Mouse (Mus musculus) adipocyte (in vitro differentiated cells): Measurements from ENCODE around the gene Slc16a11.

Experiments
- DNase-seq: peaks from one replicate; pipeline ENCODE4 v3.0.0-alpha.2; 2016; ENCODE audit warnings: low spot score

Gene Slc16a11

GRCm38 (mm10) chr11:70200036-70200608, 12.4 kb upstream of the Slc16a11 start:
- no peak for DNase-seq

GRCm38 (mm10) chr11:70201691-70202090, 10.9 kb upstream of the Slc16a11 start:
- DNase-seq: peak; percentile 95

- no peak for DNase-seq
Observed at GRCm38 (mm10) chr11:70206801-70207200, 5.8 kb upstream of the Slc16a11 start.

- DNase-seq: no peak
Observed at GRCm38 (mm10) chr11:70207283-70207682, 5.3 kb upstream of the Slc16a11 start.

DNA sequence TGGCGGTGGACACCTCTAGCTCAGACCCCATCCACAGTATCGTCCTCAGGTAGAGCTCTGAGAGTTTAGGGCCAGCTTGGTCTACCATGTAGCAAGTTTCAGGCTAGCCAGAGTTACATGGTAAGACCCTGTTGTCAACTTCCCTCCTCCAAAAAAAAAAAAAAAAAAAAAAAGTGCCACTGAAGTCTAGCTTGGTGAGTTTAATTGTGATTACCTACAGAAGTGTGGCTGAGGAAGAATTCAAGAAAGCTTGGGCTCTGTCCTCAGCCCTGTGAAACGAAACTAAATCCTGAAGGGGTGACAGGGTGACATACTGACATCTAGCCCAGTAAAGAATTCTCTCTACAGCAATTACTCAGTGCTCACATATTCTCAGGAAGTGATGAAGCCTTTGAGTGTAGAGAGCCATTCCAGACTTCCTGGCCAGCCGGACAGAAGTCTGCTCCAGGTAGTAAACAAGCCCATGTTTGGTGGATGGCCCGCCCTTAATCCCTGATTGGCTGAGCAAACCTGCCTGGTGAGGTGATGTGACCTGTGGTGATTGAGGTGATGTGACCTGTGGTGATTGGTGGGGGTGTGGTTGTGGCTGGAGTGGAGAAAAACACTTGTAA, 3.7 kb upstream of the Slc16a11 start:
- DNase-seq: peak; percentile 64

DNA sequence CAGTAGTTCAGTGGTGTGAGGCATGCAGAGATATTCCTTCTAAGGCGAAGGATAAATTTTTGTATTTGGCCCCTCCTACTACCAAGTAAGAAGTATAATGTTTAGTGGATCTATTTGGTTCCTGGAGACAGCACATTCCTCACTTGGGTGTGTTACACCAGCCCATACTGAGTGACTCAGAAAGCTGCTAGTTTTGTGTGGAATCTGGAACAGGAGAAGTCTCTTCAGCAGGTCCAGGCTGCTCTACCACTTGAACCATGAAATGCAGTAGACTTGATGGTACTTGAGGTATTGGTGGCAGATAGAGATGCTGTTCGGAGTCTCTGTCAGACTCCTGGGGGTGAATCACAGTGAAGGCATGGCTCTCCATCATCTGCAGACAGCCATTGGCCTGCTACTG, 1.9 kb upstream of the Slc16a11 start:
- DNase-seq: no peak

DNA sequence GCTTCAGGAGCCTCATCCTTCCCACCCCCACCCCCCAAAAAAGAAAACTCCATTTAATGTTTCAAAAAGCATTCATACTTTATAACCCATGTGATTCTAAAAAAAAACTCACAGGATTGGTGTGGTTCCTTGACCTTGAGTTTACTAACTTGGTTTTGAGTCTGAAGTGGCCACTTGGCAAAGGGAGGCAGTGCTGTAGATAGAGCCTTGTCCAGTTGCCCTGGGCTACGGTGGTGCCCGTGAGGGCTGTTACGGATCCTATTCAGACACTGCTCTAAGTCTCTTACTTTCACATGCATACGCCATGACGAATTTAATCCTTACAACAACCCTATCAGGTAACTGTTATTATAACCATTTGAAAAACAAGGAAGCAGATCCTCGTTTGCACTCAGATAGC, 580 bp upstream of the Slc16a11 start:
- peak; percentile 44 for DNase-seq

DNA sequence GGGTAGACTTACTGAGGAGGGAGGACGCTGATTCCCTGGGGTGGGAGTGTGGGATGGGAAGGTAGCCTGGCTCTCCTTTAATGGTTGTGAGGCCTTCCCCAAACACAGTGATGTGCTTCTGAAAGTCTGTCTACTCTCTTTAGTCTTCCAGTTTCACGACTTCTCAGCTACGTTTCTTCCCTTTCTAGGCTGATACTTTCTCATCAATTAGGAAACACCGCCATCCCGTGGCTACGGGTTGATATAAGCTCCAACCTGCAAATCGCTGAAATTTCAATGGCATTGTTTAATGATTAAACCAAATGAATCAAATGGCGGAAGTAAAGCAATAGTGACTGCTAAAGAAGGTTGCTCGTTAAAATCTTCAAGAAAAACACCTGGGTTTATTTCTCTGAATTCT, 344 bp downstream of the Slc16a11 start:
- peak; percentile 89 for DNase-seq

DNA sequence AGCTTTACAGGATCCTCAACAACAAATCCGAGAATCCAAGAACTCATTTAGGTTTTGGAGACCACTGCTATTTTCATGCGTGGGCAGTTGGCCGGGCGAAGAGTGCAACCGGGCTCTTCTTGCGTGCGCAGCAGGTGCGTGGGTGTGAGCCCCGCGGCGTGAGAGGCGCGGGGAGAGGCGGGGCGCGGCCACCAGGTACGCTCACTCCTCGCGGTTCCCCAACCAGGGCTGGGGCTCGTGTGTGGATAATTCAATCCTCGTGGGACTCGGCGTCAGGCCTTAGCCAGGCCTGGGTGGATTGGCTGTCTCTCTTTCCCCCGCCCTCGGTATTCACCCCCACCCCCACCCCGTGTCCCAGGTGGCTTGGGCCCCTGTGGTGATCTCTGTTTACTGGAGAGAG, 1.2 kb downstream of the Slc16a11 start:
- no peak for DNase-seq

- no peak for DNase-seq
Observed at GRCm38 (mm10) chr11:70214191-70214855, 1.8 kb downstream of the Slc16a11 start.

- no peak for DNase-seq
Observed at GRCm38 (mm10) chr11:70214856-70215209, 2.3 kb downstream of the Slc16a11 start.

- no peak for DNase-seq
Observed at GRCm38 (mm10) chr11:70215301-70215700, 2.7 kb downstream of the Slc16a11 start.

DNA sequence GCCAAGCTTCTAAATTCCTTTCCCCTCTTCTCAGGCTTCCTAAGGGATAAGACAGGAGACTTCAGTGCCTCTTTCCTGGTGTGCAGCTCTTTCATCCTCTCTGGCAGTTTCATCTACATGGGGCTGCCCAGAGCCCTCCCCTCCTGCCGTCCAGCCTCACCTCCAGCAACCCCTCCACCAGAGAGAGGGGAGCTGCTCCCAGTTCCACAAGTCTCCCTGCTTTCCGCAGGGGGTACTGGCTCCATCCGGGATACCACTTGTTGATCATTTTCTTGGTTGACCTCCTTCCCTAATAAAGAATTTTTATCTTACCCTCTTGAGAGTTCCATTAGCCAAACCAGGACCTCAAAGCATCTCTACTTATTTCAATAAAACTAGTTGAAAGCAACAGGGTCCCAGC, 3.6 kb downstream of the Slc16a11 start:
- no peak for DNase-seq

DNA sequence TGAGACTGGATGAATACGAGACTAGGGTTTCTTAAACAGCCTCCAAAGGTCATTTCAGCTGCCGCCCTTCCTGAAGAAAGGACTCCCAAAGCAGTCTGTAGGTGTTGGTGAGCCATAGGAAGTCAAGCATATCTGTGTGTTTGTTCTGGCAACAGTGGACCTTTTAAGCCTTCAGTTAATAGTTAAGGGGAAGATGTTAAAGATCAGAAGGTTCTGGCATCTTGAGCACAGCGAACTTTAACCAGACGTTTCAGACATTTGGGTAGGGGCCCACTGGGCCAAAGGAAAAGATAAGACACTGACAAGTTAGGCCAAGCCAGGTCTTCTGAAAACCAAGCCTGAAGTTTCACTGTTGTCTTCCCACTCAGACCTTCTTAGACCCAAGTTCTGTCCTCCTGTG, 5.5 kb downstream of the Slc16a11 start:
- no peak for DNase-seq

DNA sequence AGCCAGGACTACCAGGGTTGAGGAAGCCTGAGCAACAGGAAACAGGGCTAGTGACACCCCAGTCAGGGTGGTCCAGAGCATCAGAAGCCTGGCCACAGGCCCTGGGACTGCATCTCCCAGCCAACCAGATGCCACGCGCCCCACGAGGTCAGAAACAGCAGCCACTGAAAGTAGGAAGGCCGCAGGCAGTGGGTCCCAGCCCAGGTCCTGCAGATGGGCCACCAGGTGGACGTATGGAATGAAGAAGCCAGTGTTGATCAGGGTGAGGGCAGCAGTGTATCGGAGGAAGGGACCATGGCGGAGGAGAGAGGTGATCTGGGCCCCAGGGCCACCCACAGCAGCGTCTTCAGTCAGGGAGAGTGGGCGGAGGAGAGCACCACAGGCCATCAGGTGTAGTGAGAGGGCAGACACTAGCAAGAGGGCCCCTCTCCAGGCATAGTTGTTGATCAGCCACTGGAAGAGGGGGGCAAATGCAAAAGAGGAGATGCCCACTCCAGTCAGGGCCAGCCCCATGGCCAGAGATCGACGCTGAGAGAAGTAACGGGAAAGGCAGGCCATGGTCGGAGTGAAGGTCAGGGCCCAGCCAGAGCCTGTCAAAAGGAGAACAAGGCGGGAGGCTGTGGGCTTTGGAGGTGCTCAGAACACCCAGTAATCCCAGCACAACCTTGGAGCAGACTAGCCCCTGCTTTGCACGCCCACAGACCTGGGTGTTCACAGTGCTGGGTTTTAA, 6.4 kb downstream of the Slc16a11 start:
- DNase-seq: no peak

DNA sequence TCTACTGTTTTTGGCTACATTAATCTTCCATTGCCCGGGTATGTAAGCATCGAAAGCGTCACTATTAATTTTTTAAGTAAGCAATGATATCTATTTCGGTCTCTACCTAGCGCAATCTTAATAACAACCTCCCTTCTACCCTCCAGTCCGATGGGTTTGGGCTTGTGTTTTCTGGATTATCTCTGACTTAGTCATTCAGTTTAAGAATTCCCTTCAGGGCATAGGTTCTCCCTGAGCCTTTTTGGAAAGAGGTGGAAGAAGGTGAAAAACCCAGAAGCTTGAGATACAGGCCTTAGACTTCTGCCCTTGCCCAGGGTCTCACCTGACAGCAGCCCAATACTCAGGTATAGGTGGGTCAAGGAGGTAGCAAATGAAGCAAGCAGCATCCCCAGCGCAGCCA, 7.3 kb downstream of the Slc16a11 start:
- no peak for DNase-seq

DNA sequence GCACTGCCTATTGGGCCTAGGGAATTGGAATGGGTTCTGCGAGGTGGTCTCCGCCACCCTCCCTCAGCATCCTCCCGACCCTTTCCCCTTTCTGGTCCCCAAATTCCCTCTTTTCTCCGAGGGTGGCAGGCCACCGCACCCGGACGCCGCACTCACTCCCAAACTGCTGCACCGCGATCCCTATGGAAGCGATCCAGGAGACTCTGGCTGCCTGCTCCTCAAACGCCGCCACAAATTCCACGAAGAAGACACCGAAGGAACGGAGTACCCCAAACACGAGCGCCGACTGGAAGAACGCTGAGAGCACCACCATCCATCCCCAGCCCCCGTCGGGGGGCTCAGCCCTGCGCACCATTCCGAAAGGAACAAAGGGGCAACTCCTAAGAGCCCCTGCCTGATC, 7.8 kb downstream of the Slc16a11 start:
- no peak for DNase-seq

GRCm38 (mm10) chr11:70220731-70221602, 8.4 kb downstream of the Slc16a11 start, which contains the start of gene Slc16a13:
Gene Slc16a13 (minus strand): TSS chr11:70221064.
- DNase-seq: peak; percentile 98

DNA sequence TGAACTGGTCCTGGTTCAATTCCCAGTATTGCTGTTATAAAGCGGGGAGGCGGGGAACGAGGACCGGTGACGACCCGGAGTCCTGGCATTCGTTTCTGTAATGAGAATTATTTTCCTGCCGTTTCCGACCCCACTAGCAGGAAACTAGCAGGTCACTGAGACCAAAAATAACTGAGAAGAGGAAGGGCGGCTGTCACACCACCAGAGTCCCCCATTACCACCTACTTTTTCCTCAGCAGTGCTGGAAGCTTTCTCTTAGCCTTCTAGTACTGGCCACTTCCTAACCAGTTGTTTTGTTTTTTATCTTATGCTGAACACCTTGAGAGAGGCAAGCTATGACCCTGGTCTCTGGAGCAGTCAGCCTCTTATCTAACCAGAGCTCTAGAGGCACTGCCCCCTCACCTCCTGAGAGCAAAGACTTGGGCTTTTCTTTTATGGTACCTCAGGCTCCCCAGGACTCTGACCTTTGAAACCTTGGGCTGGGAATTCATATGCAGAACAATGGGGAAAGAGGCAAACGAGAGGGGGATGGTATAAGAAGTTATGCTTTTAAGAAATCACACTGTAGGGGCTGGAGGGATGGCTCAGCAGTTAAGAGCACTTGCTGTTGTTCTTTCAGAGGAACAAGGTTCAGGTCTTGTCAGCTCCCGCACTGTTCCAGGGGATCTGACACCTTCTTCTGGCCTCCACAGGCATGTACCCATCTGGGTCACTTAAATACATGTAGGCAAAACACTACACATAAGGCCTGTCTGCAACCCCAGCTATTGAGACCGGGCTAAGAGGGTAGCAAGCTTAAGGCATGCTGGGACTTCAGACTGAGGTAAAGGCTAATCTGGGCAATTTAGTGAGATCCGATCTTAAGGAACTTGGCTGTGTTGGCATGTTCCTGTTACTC, 9.3 kb downstream of the Slc16a11 start:
- no peak for DNase-seq

GRCm38 (mm10) chr11:70223724-70224123, 11.2 kb downstream of the Slc16a11 start:
- DNase-seq: no peak
